Mouse (Mus musculus): ENCODE measurements around the gene Mcoln2.

- TF ChIP-seq CTCF (conservative IDR thresholded peaks at IDR 0.05 in 1 of 2, IDR thresholded peaks at IDR 0.05 in 1 of 2; ENCODE audit: low read depth in 2 of 2, low read length in 2 of 2): no peak
- no peak; the same call in 1 of the 2 replicates for TF ChIP-seq ETS1 (conservative IDR thresholded peaks at IDR 0.05; ENCODE audit: low read depth, low read length)
- no peak for TF ChIP-seq NRF1 (IDR thresholded peaks at IDR 0.05; ENCODE audit: low read depth, low read length)
- peak; percentile 73 for TF ChIP-seq EP300 (IDR thresholded peaks at IDR 0.05; ENCODE audit: low read length)
- no peak for TF ChIP-seq POLR2A (IDR thresholded peaks at IDR 0.05; ENCODE audit: low read depth, low read length)
- no peak for TF ChIP-seq POLR2AphosphoS2 (IDR thresholded peaks at IDR 0.05; ENCODE audit: low read depth, low read length)
- no peak for TF ChIP-seq MXI1 (IDR thresholded peaks at IDR 0.05; ENCODE audit: low read depth, low read length)
- no peak for TF ChIP-seq MEF2A (IDR thresholded peaks at IDR 0.05; ENCODE audit: borderline replicate concordance, low read depth, low read length)
- TF ChIP-seq MAZ (IDR thresholded peaks at IDR 0.05; ENCODE audit: low read depth, low read length): peak; percentile 58; the same call in 1 of the 2 replicates
- TF ChIP-seq MAX (IDR thresholded peaks at IDR 0.05; ENCODE audit: low read length): peak; percentile 47; the same call in 1 of the 2 replicates
- TF ChIP-seq HCFC1 (IDR thresholded peaks at IDR 0.05; ENCODE audit: low read depth, low read length): peak; percentile 50; the same call in 1 of the 2 replicates
- no peak for TF ChIP-seq ZKSCAN1 (IDR thresholded peaks at IDR 0.05; ENCODE audit: borderline replicate concordance, low read depth, low read length)
- no peak for TF ChIP-seq MAFK (IDR thresholded peaks at IDR 0.05; ENCODE audit: insufficient replicate concordance, low read length)
These were observed 27.6 kb upstream of the Mcoln2 start for GRCm38 (mm10) chr3:146122125-146122420.
